Mouse (Mus musculus): ENCODE measurements at regions not wholly inside any gene's neighbourhood (a gene's known extent, or its start where the extent isn't known, plus 50 kb on each side); places are given as distances from the start of the nearest gene placed in this dataset.
"Not testable (repeated sequence)": the region's sequence is repeated elsewhere in the genome, so short reads cannot be mapped to it uniquely, and the experiment has no call there.

GRCm38 (mm10) chr10:96685991-96686601, 69.3 kb downstream of the Btg1 start:
- no peak for DNase-seq (ENCODE audit: extremely low read depth, insufficient read length, low spot score)

- DNase-seq (ENCODE audit: extremely low read depth, insufficient read length, low spot score) = no peak
Measured at GRCm38 (mm10) chr10:96686659-96687440, 70.0 kb downstream of the Btg1 start.

- DNase-seq (ENCODE audit: extremely low read depth, insufficient read length, low spot score) = no peak
Measured at GRCm38 (mm10) chr10:96687441-96687772, 70.6 kb downstream of the Btg1 start.

GRCm38 (mm10) chr10:96689976-96690867, 73.4 kb downstream of the Btg1 start:
- peak; percentile 17 for DNase-seq (ENCODE audit: extremely low read depth, insufficient read length, low spot score)

GRCm38 (mm10) chr10:96690868-96691302, 74.1 kb downstream of the Btg1 start:
- peak; percentile 30 for DNase-seq (ENCODE audit: extremely low read depth, insufficient read length, low spot score)

GRCm38 (mm10) chr10:96691319-96691870, 74.6 kb downstream of the Btg1 start:
- DNase-seq (ENCODE audit: extremely low read depth, insufficient read length, low spot score) = no peak

- DNase-seq (ENCODE audit: extremely low read depth, insufficient read length, low spot score) = no peak
Measured at GRCm38 (mm10) chr10:96692821-96693220, 76.0 kb downstream of the Btg1 start.

- DNase-seq (ENCODE audit: extremely low read depth, insufficient read length, low spot score) = no peak
Measured at GRCm38 (mm10) chr10:96693766-96694165, 77.0 kb downstream of the Btg1 start.

GRCm38 (mm10) chr10:96696571-96696970, 79.8 kb downstream of the Btg1 start:
- no peak for DNase-seq (ENCODE audit: extremely low read depth, insufficient read length, low spot score)

GRCm38 (mm10) chr10:96697781-96698180, 81.0 kb downstream of the Btg1 start:
- DNase-seq (ENCODE audit: extremely low read depth, insufficient read length, low spot score) = peak; percentile 79

- DNase-seq (ENCODE audit: extremely low read depth, insufficient read length, low spot score) = no peak
Measured at GRCm38 (mm10) chr10:96706656-96707055, 89.8 kb downstream of the Btg1 start.

- DNase-seq (ENCODE audit: extremely low read depth, insufficient read length, low spot score) = peak; percentile 79
Measured at GRCm38 (mm10) chr10:96708471-96708870, 91.7 kb downstream of the Btg1 start.

- no peak for DNase-seq (ENCODE audit: extremely low read depth, insufficient read length, low spot score)
Measured at GRCm38 (mm10) chr10:96709698-96710356, 93.0 kb downstream of the Btg1 start.

- DNase-seq (ENCODE audit: extremely low read depth, insufficient read length, low spot score) = no peak
Measured at GRCm38 (mm10) chr10:96711993-96712392, 95.2 kb downstream of the Btg1 start.

GRCm38 (mm10) chr10:96714702-96715101, 97.9 kb downstream of the Btg1 start:
- DNase-seq (ENCODE audit: extremely low read depth, insufficient read length, low spot score) = no peak

GRCm38 (mm10) chr10:96717281-96717680, 100.5 kb downstream of the Btg1 start:
- no peak for DNase-seq (ENCODE audit: extremely low read depth, insufficient read length, low spot score)

GRCm38 (mm10) chr10:96718706-96719105, 101.9 kb downstream of the Btg1 start:
- not testable (repeated sequence) for DNase-seq (ENCODE audit: extremely low read depth, insufficient read length, low spot score)

GRCm38 (mm10) chr10:96720281-96720711, 103.5 kb downstream of the Btg1 start:
- DNase-seq (ENCODE audit: extremely low read depth, insufficient read length, low spot score) = peak; percentile 41

- no peak for DNase-seq (ENCODE audit: extremely low read depth, insufficient read length, low spot score)
Measured at GRCm38 (mm10) chr10:96720956-96721688, 104.3 kb downstream of the Btg1 start.

GRCm38 (mm10) chr10:96722491-96722890, 105.7 kb downstream of the Btg1 start:
- DNase-seq (ENCODE audit: extremely low read depth, insufficient read length, low spot score) = peak; percentile 83
